Mouse (Mus musculus) CH12.LX (cell line): Measurements from ENCODE around the gene Clock. TPM values are rescaled to one million over a fixed set of nuclear protein-coding genes. Genes with fewer than 3 reads are reported as not detected.

Experiments
- DNase-seq: peaks from one replicate; pipeline ENCODE4 v3.0.0-alpha.2; 2013; ENCODE audit errors: extremely low read depth
- H3K27ac ChIP-seq: 2 replicates; pipeline ENCODE4 v1.5.1; 2012; ENCODE audit warnings: low read depth, mild to moderate bottlenecking, control low read depth, moderate library complexity; ENCODE audit not compliant: insufficient read depth
- H3K27me3 ChIP-seq: replicated peaks from 2 replicates; pipeline ENCODE3; 2012; ENCODE audit warnings: inconsistent platforms
- H3K36me3 ChIP-seq, 2 experiments: replicated peaks in 1 of 2; 2 replicates each; pipeline versions ENCODE3 to v1.6.1; 2012; ENCODE audit warnings: inconsistent platforms in 1 of 2, low read length in 1 of 2, mild to moderate bottlenecking in 1 of 2, mixed read lengths in 1 of 2, moderate library complexity in 1 of 2; ENCODE audit not compliant: control insufficient read depth in 1 of 2, insufficient read depth in 1 of 2
- H3K4me1 ChIP-seq, 2 experiments: 2 replicates each; pipeline ENCODE4 v1.6.1; 2012; ENCODE audit warnings: inconsistent platforms in 1 of 2, moderate library complexity in 1 of 2; ENCODE audit not compliant: insufficient read depth in 2 of 2, control insufficient read depth in 1 of 2
- H3K4me2 ChIP-seq: 2 replicates; pipeline ENCODE4 v1.6.1; 2012; ENCODE audit warnings: low read depth, mild to moderate bottlenecking, control low read depth; ENCODE audit not compliant: poor library complexity, insufficient read depth, severe bottlenecking
- H3K4me3 ChIP-seq, 3 experiments: fragments of 150-350 bp in 1 of 3; sonication (generic) in 1 of 3; replicated peaks in 1 of 3; 2 replicates each; pipeline versions ENCODE3 to v1.5.1; 2011 to 2012; ENCODE audit warnings: low read depth in 2 of 3, low read length in 2 of 3, mild to moderate bottlenecking in 2 of 3, moderate library complexity in 2 of 3, control low read depth in 1 of 3, improper control_type of control experiment in 1 of 3, inconsistent platforms in 1 of 3, mixed read lengths in 1 of 3; ENCODE audit not compliant: poor library complexity in 1 of 3
- H3K79me2 ChIP-seq: replicated peaks from 2 replicates; pipeline ENCODE4 v1.6.1; 2012; ENCODE audit warnings: mild to moderate bottlenecking, moderate library complexity; ENCODE audit not compliant: control insufficient read depth, poor library complexity, insufficient read depth, severe bottlenecking; ENCODE audit errors: extremely low read depth
- H3K9ac ChIP-seq: 2 replicates; pipeline ENCODE4 v1.6.1; 2012; ENCODE audit warnings: low read depth, mild to moderate bottlenecking, control low read depth, moderate library complexity; ENCODE audit not compliant: insufficient read depth
- H3K9me3 ChIP-seq: replicated peaks from 2 replicates; pipeline ENCODE3; 2012; ENCODE audit warnings: low read length, inconsistent platforms, mixed read lengths
- CTCF ChIP-seq, 2 experiments: IDR thresholded peaks in 1 of 2; conservative IDR thresholded peaks in 1 of 2; 2 replicates each; pipeline ENCODE4 v1.5.1; 2011 to 2012; ENCODE audit warnings: low read depth in 2 of 2, low read length in 2 of 2, improper control_type of control experiment in 1 of 2, inconsistent platforms in 1 of 2, mild to moderate bottlenecking in 1 of 2, moderate library complexity in 1 of 2
- E2F4 ChIP-seq: IDR thresholded peaks from 2 replicates; pipeline ENCODE4 v1.6.1; 2011; ENCODE audit warnings: low read depth, low read length, improper control_type of control experiment; ENCODE audit not compliant: insufficient replicate concordance
- EP300 ChIP-seq: IDR thresholded peaks from 2 replicates; pipeline ENCODE4 v1.6.1; 2011; ENCODE audit warnings: low read length, improper control_type of control experiment
- HCFC1 ChIP-seq: IDR thresholded peaks from 2 replicates; pipeline ENCODE4 v1.6.1; 2012; ENCODE audit warnings: low read depth, mild to moderate bottlenecking, inconsistent platforms, low read length, improper control_type of control experiment
- JUN ChIP-seq: IDR thresholded peaks from 2 replicates; pipeline ENCODE4 v1.6.1; 2011; ENCODE audit warnings: low read depth, mild to moderate bottlenecking, low read length, improper control_type of control experiment, moderate library complexity; ENCODE audit not compliant: insufficient read depth
- KAT2A ChIP-seq: IDR thresholded peaks from 2 replicates; pipeline ENCODE4 v1.6.1; 2012; ENCODE audit warnings: low read length, improper control_type of control experiment, inconsistent platforms; ENCODE audit not compliant: insufficient replicate concordance
- MEF2A ChIP-seq: IDR thresholded peaks from 2 replicates; pipeline ENCODE4 v1.6.1; 2014; ENCODE audit warnings: low read depth, mild to moderate bottlenecking, inconsistent platforms, low read length, improper control_type of control experiment, borderline replicate concordance
- MXI1 ChIP-seq: IDR thresholded peaks from 2 replicates; pipeline ENCODE4 v1.6.1; 2011; ENCODE audit warnings: mild to moderate bottlenecking, low read depth, low read length, improper control_type of control experiment
- POLR2A ChIP-seq: IDR thresholded peaks from 2 replicates; pipeline ENCODE4 v1.6.1; 2011; ENCODE audit warnings: low read depth, mild to moderate bottlenecking, improper control_type of control experiment, low read length
- RAD21 ChIP-seq: IDR thresholded peaks from 2 replicates; pipeline ENCODE4 v1.6.1; 2011; ENCODE audit warnings: low read depth, mild to moderate bottlenecking, low read length, improper control_type of control experiment, moderate library complexity
- SIN3A ChIP-seq: IDR thresholded peaks from 2 replicates; pipeline ENCODE4 v1.6.1; 2012; ENCODE audit warnings: low read length, improper control_type of control experiment, inconsistent platforms
- SMC3 ChIP-seq: IDR thresholded peaks from 2 replicates; pipeline ENCODE4 v1.6.1; 2011; ENCODE audit warnings: low read depth, low read length, improper control_type of control experiment
- dilution Hi-C: fragments of 300-500 bp; cut with MboI; formaldehyde crosslinking; loops from 2 replicates; pipeline ENCODE4 v1.14.3; 2020; ENCODE audit warnings: low sequenced_read_pairs; ENCODE audit not compliant: extremely low pct_unique_long_range_greater_than_20kb, extremely low pct_ligation_motif_present
- in situ Hi-C: fragments of 300-500 bp; cut with MboI; formaldehyde crosslinking; loops from 3 replicates; pipeline ENCODE4 v1.14.3; 2019; ENCODE audit warnings: low sequenced_read_pairs, low pct_ligation_motif_present, low pct_unique_long_range_greater_than_20kb, mixed read lengths
- polyA plus RNA-seq: library from polyadenylated mRNA; unstranded; fragments of >175 nt; gene quantifications from 2 replicates; pipeline ENCODE4 v1.2.1, GENCODE M21; 2012; ENCODE audit warnings: low read depth; ENCODE audit not compliant: insufficient read length
- total RNA-seq, 2 experiments: library from RNA; depleted of rRNA; stranded (reverse); fragments of 300-350 nt in 1 of 2; fragments of >200 nt in 1 of 2; gene quantifications; 2 replicates each; pipeline ENCODE4 v1.2.3; 2012 to 2014

Clock gene
- total and polyA plus RNA-seq, 3 experiments, result 3.2 to 8.0 (median 4.5) TPM

DNA sequence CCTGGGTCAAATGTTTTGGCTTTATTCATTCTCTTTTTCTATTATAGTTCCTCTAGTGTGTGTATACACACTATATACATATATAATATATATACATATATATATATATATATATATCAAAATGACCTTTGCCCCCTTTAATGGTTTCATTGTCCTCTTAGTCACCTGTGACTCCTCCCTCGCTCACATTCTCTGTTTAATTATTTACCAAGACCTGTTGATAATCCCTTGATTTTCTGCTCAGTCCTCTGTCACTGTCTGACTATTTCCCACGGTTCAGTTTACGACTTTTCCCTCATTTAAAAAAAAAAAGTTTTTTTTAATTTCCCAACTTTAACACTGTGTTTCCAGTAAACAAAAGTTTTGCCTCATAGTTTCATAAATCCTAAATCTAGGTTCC lies 1.7 kb upstream of the Clock start:
- no peak overlapping the region for H3K9ac ChIP-seq
- H3K36me3 ChIP-seq, result no peaks in the 10 kb centered on the region
- in situ Hi-C loops (no loop called here), dilution Hi-C loops (no loop called here)
- no peaks in the 10 kb centered on the region for H3K9me3 ChIP-seq
- no peak for TF ChIP-seq EP300
- no peak for TF ChIP-seq MEF2A
- TF ChIP-seq CTCF (conservative IDR thresholded peaks at IDR 0.05 in 1 of 2, IDR thresholded peaks at IDR 0.05 in 1 of 2; ENCODE audit: low read depth in 2 of 2, low read length in 2 of 2), result no peak
- TF ChIP-seq KAT2A, result no peak
- TF ChIP-seq SMC3, result no peak
- TF ChIP-seq HCFC1, result no peak
- no peak for TF ChIP-seq JUN
- TF ChIP-seq MXI1, result no peak
- TF ChIP-seq SIN3A, result no peak
- H3K27ac ChIP-seq, result no peak overlapping the region
- no peak for DNase-seq
- H3K79me2 ChIP-seq, result 0 out of 2 replicates have a peak, but pooled peaks cover 2% of the 10 kb centered on the region
- peaks cover 0 to 10% of the 10 kb centered on the region in 2 experiments; a peak in 2 of 4 replicates for H3K4me1 ChIP-seq
- H3K4me3 ChIP-seq, result no peak overlapping the region
- H3K27me3 ChIP-seq, result peaks cover 3% of the 10 kb centered on the region
- no peak overlapping the region for H3K4me2 ChIP-seq

DNA sequence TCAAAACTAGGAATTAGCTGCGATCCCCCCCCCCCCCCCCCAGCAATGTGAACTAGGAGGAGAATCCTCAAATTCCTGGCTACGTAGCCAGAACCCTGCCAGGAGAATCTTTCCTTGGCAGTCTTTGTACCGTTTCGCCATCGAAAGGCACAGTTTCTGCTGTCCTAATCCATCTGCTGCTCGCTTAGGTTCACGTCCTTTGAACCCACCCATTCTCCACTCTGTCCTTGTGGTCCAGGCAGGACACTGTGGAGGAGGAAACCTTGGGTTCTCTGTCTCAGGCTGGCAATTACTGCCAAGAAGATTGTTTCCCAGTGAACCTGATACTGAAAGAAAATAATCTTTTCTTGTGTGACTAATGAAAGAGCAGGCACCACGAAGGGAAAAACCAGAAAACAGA lies 1.0 kb upstream of the Clock start:
- 0 out of 2 replicates have a peak, but pooled peaks cover 2% of the 10 kb centered on the region for H3K79me2 ChIP-seq
- DNase-seq, result no peak
- H3K4me1 ChIP-seq, result peaks cover 0 to 10% of the 10 kb centered on the region in 2 experiments; a peak in 2 of 4 replicates
- H3K9ac ChIP-seq, result no peak overlapping the region; the same call in 1 of the 2 replicates
- H3K27me3 ChIP-seq, result peaks cover 3% of the 10 kb centered on the region
- in situ Hi-C loops, result no loop called here
- H3K4me3 ChIP-seq, result no peak overlapping the region
- no peak overlapping the region for H3K4me2 ChIP-seq
- dilution Hi-C loops, result no loop called here
- no peaks in the 10 kb centered on the region for H3K9me3 ChIP-seq
- peaks cover 0 to 4% of the 10 kb centered on the region in 2 experiments for H3K36me3 ChIP-seq
- TF ChIP-seq CTCF (conservative IDR thresholded peaks at IDR 0.05 in 1 of 2, IDR thresholded peaks at IDR 0.05 in 1 of 2; ENCODE audit: low read depth in 2 of 2, low read length in 2 of 2) (no peak), SIN3A (no peak), E2F4 (no peak), POLR2A (no peak), KAT2A (no peak), RAD21 (no peak)
- no peak overlapping the region for H3K27ac ChIP-seq
